Mouse (Mus musculus) frontal cortex, adult (tissue): ENCODE data around the gene Tspan6.

Source experiments
- ATAC-seq: cut with Nextera tagmentation; 2 replicates; pipeline ENCODE4 v1.9.2; 2017; ENCODE audit warnings: mild to moderate bottlenecking, moderate library complexity, mixed read lengths; ENCODE audit not compliant: low TSS enrichment

The Tspan6 gene

GRCm38 (mm10) chrX:133898014-133898542, at the start of gene Tspan6:
Tspan6 (minus strand) TSS chrX:133898429.
- peak; percentile 99 for ATAC-seq

GRCm38 (mm10) chrX:133947427-133947826, 49.2 kb upstream of the Tspan6 start:
- ATAC-seq: peak; percentile 80

- ATAC-seq: no peak
These were observed 41.3 kb upstream of the Tspan6 start for GRCm38 (mm10) chrX:133939561-133939960.

- ATAC-seq: no peak
These were observed 38.5 kb upstream of the Tspan6 start for GRCm38 (mm10) chrX:133936605-133937225.

- ATAC-seq: peak; percentile 87
These were observed 33.2 kb upstream of the Tspan6 start for GRCm38 (mm10) chrX:133931302-133932013.

GRCm38 (mm10) chrX:133926760-133927159, 28.5 kb upstream of the Tspan6 start:
- ATAC-seq: no peak

GRCm38 (mm10) chrX:133921187-133921586, 23.0 kb upstream of the Tspan6 start:
- no peak for ATAC-seq

- ATAC-seq: no peak
These were observed 16.0 kb upstream of the Tspan6 start for GRCm38 (mm10) chrX:133914219-133914618.

GRCm38 (mm10) chrX:133913006-133913405, 14.8 kb upstream of the Tspan6 start:
- no peak for ATAC-seq

GRCm38 (mm10) chrX:133911397-133912103, 13.3 kb upstream of the Tspan6 start:
- ATAC-seq: no peak

GRCm38 (mm10) chrX:133908261-133908660, 10.0 kb upstream of the Tspan6 start, which contains the start of gene Srpx2:
Srpx2 (plus strand) TSS chrX:133908426.
- no peak; the same call in 1 of the 2 replicates for ATAC-seq

GRCm38 (mm10) chrX:133888111-133888510, 10.1 kb downstream of the Tspan6 start:
- peak; percentile 74 for ATAC-seq

GRCm38 (mm10) chrX:133887308-133887707, 10.9 kb downstream of the Tspan6 start:
- ATAC-seq: no peak

GRCm38 (mm10) chrX:133869743-133870142, 28.5 kb downstream of the Tspan6 start:
- no peak for ATAC-seq

- no peak for ATAC-seq
These were observed 44.6 kb downstream of the Tspan6 start for GRCm38 (mm10) chrX:133853637-133854036.

- ATAC-seq: no peak
These were observed 47.5 kb downstream of the Tspan6 start, which contains the start of gene Tnmd for GRCm38 (mm10) chrX:133850680-133851079. Tnmd (plus strand) TSS chrX:133850980.
